Mouse (Mus musculus) lung, postnatal 0 days (tissue): Measurements from ENCODE around the gene Vash2.

ENCODE experiments used
- CTCF ChIP-seq: IDR thresholded peaks from 2 replicates; pipeline ENCODE4 v1.5.1; 2016; ENCODE audit warnings: antibody characterized with exemption, mild to moderate bottlenecking
- EP300 ChIP-seq: IDR thresholded peaks from 2 replicates; pipeline ENCODE4 v1.6.1; 2016; ENCODE audit warnings: antibody characterized with exemption, mild to moderate bottlenecking, control low read depth

GRCm38 (mm10) chr1:190930181-190930580, 48.9 kb downstream of the Vash2 start:
- TF ChIP-seq CTCF, result no peak
- no peak for TF ChIP-seq EP300
